Mouse (Mus musculus) CH12.LX (cell line): ENCODE measurements around the gene Anapc13.

Experiments used
- CTCF ChIP-seq, 2 experiments: IDR thresholded peaks in 1 of 2; conservative IDR thresholded peaks in 1 of 2; 2 replicates each; pipeline ENCODE4 v1.5.1; 2011 to 2012; ENCODE audit warnings: low read depth in 2 of 2, low read length in 2 of 2, improper control_type of control experiment in 1 of 2, inconsistent platforms in 1 of 2, mild to moderate bottlenecking in 1 of 2, moderate library complexity in 1 of 2
- ELF1 ChIP-seq: IDR thresholded peaks from 2 replicates; pipeline ENCODE4 v1.6.1; 2014; ENCODE audit warnings: low read depth, mild to moderate bottlenecking, inconsistent platforms, low read length, improper control_type of control experiment
- EP300 ChIP-seq: IDR thresholded peaks from 2 replicates; pipeline ENCODE4 v1.6.1; 2011; ENCODE audit warnings: low read length, improper control_type of control experiment
- GABPA ChIP-seq: IDR thresholded peaks from 2 replicates; pipeline ENCODE4 v1.6.1; 2012; ENCODE audit warnings: low read depth, low read length, improper control_type of control experiment, inconsistent platforms; ENCODE audit not compliant: insufficient replicate concordance
- JUN ChIP-seq: IDR thresholded peaks from 2 replicates; pipeline ENCODE4 v1.6.1; 2011; ENCODE audit warnings: low read depth, mild to moderate bottlenecking, low read length, improper control_type of control experiment, moderate library complexity; ENCODE audit not compliant: insufficient read depth
- MAFK ChIP-seq: IDR thresholded peaks from 2 replicates; pipeline ENCODE4 v1.6.1; 2011; ENCODE audit warnings: low read length, improper control_type of control experiment; ENCODE audit not compliant: insufficient replicate concordance
- MAX ChIP-seq: IDR thresholded peaks from 2 replicates; pipeline ENCODE4 v1.6.1; 2011; ENCODE audit warnings: low read length, improper control_type of control experiment
- MAZ ChIP-seq: IDR thresholded peaks from 2 replicates; pipeline ENCODE4 v1.6.1; 2012; ENCODE audit warnings: low read depth, mild to moderate bottlenecking, inconsistent platforms, low read length, improper control_type of control experiment, moderate library complexity
- POLR2A ChIP-seq: IDR thresholded peaks from 2 replicates; pipeline ENCODE4 v1.6.1; 2011; ENCODE audit warnings: low read depth, mild to moderate bottlenecking, improper control_type of control experiment, low read length
- RAD21 ChIP-seq: IDR thresholded peaks from 2 replicates; pipeline ENCODE4 v1.6.1; 2011; ENCODE audit warnings: low read depth, mild to moderate bottlenecking, low read length, improper control_type of control experiment, moderate library complexity
- TCF12 ChIP-seq: IDR thresholded peaks from 2 replicates; pipeline ENCODE4 v1.6.1; 2014; ENCODE audit warnings: low read depth, mild to moderate bottlenecking, inconsistent platforms, low read length, improper control_type of control experiment
- ZC3H11A ChIP-seq: IDR thresholded peaks from 2 replicates; pipeline ENCODE4 v1.6.1; 2012; ENCODE audit warnings: low read depth, mild to moderate bottlenecking, inconsistent platforms, low read length, improper control_type of control experiment

- TF ChIP-seq CTCF (conservative IDR thresholded peaks at IDR 0.05 in 1 of 2, IDR thresholded peaks at IDR 0.05 in 1 of 2; ENCODE audit: low read depth in 2 of 2, low read length in 2 of 2) (no peak), MAX (no peak), POLR2A (no peak), ZC3H11A (no peak), RAD21 (no peak), MAFK (no peak), MAZ (no peak), JUN (no peak), EP300 (no peak), ELF1 (no peak), GABPA (no peak), TCF12 (no peak)
These were observed 24.5 kb downstream of the Anapc13 start for GRCm38 (mm10) chr9:102650637-102651036.
